Mouse (Mus musculus) hematopoietic stem cell, adult 5-6 weeks (primary cell): Measurements from ENCODE around the gene 1700025G04Rik. TPM values are rescaled to one million over a fixed set of nuclear protein-coding genes. Genes with fewer than 3 reads are reported as not detected.
A peak's percentile ranks its signal among the peaks of the same experiment; 100 is the strongest.

Experiments used
- ATAC-seq, 2 experiments: fragments of 125-278 bp in 1 of 2; replicated peaks in 1 of 2; 2 replicates each; pipeline ENCODE4 v1.8.0; 2016 to 2017; ENCODE audit warnings: inconsistent platforms in 2 of 2, mild to moderate bottlenecking in 2 of 2, moderate number of reproducible peaks in 2 of 2, low read depth in 1 of 2, moderate TSS enrichment in 1 of 2; ENCODE audit not compliant: low FRiP score in 2 of 2, poor library complexity in 2 of 2, severe bottlenecking in 2 of 2, insufficient read depth in 1 of 2, low TSS enrichment in 1 of 2
- total RNA-seq: library from RNA; stranded (forward); fragments of 172-1452, 232-1000 nt; gene quantifications from 2 replicates; pipeline ENCODE4 v1.2.3, GENCODE M21; 2017

1700025G04Rik gene
- 21.9 and 36.3 TPM in 2 replicates for total RNA-seq

DNA sequence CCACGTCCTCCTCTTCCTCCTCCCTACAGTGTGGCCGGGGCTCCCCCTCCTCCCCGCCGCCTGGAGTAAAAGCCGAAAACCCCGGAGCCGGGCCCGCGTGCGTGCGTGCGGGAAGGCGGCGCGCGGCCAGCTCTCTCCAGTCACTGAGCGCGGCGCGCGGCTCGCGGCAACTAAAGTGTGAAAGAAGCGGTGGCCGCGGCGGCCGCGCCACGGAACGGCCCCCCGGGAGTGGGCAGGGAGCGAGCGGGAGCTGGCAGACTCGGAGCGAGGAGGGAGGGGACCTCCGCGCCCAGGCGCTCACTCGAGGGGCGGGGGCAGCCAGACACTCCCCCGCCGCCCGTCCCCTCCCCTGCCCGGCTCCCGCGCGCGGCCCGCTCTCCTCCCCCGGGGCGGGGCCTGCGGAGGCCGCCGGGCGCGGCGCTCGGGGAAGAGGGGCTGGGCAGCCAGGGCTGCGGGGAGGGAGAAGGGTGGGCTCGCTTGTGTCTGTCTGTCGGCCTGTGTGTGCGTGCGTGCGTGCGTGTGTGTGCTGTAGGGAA, at the start of gene 1700025G04Rik:
1700025G04Rik (minus strand) TSS at position 108 of the 536 bp plus-strand sequence.
- peak; percentile 53 to 67 for ATAC-seq

DNA sequence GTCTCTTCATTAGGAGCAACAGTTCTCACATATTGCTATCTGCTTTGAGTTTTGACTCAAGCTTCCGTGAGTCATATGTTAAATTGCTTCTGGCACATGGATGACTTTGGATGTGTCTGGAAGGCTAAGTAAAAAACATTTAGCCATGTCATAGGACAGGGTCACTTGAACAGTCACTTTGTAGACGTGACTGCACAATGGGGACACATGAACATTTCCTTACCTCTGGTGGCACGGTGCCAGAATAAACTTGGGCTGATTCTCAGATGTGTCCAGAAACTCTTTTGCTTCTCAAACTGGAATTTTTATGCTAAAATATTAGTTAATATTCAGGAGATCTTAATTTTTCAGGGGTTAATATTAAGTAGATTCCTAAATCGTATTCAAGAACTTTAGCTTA, 49.6 kb upstream of the 1700025G04Rik start:
- no peak for ATAC-seq

DNA sequence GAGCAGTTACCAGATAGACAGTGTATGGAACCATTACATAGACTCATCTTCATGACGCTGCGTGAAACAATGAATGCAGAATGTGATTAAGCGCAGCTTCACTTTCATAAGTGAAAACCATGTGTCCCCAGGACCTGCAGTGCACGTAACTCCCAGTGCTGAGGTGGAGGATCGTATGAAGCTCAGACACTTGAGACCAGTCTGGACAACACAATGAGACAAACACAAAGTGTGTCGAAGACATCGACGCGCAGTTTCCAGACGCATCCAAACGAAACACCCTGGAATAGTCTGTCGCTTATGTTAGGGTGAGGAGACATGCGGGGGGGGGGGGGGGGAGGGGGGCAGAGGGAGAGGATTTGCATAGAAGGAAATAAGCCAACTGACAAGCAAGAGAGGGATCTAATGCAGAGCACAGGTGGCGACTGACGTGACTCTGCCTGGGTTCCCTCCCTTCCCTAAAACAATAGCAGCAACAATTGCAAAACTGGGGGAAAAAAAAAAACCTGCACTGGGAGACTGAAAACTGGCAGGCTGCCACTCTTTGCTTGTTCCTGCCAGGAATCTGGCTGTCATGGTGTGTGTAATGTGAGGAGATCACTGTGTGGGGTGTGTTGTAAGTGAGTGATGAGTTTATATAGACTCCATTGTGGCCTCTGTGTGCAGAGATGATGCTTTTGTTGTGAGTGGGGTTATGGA, 40.3 kb upstream of the 1700025G04Rik start:
- ATAC-seq = no peak

DNA sequence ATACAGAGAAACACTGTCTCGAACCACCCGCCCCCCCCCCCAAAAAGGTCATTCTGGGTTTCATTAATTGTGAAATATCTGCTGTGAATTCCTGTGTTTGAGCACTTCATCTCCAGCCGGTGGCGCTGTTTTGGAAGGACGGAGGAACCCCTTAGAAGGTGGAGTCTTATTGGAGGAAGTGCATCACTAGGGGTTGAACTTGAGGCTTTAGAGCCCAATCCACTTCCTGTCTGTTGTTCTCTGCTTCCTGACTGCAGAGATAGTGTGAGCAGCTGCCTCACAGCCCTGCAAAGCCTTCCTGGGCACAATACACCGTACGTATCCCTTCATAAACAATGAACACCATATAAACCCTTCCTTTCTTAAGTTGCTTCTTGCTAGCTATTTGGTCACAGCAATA, 35.5 kb upstream of the 1700025G04Rik start:
- ATAC-seq = no peak

DNA sequence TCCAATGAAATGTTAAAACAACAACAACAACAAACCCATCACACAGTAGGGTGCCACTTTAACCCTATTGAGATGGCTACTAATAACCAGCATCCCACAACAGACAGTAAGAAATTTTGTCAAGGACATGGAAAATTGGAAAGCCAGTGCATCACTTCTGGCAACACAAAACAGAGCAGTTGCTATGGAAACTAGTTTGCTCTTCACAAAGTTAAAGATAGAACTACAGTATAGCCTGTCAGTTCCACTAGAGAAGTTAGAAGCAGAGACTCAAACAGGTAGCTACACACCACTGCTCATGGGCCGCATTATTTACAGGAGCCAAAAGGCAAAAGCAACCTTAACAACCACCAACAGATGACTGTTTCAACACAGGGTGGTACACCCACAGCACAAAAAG, 20.2 kb upstream of the 1700025G04Rik start:
- no peak for ATAC-seq

DNA sequence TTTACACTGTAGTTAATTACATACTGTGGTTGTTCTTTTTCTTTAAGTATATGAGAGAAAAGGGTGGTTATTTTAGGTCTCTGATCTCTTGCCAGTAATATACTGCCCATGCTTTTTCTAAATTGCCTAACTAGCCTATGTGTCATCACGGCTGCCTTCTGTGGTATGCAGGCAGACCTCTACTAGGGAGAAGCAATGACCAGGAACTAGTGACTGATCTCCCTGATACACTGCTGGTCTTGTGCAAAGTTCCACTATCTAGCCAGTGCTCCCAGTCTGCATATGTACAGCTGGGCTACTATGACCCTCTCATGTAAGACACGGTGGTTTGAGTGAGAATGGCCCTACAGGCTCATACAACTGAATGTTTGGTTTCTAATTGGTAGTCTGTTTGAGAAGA, 16.2 kb upstream of the 1700025G04Rik start:
- no peak for ATAC-seq

DNA sequence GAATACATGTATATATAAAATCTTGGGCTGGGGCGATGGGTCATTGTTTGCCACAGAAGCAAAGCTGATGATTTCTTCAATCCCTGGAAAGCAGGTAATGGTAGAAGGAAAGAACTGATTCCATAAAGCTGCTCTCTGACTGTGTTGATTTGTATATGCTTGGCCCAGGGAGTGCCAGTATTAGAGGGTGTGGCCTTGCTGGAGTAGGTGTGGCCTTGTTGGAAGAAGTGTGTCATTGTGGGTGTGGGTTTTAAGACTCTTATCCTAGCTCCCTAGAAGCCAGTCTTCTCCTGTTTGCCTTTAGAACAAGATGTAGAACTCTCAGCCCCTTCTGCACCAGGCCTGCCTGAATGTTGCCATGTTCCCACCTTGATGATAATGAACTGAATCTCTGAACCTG, 15.3 kb upstream of the 1700025G04Rik start:
- no peak for ATAC-seq

DNA sequence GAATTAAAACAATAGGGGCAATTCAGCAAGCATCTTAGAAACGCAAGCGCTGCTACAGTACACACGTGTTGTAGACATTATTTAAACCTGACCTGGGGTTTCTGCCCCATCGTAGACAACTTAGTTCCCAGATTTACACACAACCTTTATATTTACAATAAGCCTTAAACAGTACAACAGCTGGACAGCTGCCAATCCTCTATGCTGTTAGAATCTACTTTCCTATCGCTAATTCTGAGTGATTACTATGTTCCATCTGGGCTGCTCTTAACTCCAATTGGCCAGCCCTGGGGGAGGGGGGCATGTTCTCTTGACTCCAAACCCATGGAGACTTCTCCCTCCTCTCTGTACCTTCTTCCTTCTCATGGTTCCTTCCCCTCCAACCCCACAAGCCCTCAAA, 11.8 kb upstream of the 1700025G04Rik start:
- ATAC-seq = no peak

DNA sequence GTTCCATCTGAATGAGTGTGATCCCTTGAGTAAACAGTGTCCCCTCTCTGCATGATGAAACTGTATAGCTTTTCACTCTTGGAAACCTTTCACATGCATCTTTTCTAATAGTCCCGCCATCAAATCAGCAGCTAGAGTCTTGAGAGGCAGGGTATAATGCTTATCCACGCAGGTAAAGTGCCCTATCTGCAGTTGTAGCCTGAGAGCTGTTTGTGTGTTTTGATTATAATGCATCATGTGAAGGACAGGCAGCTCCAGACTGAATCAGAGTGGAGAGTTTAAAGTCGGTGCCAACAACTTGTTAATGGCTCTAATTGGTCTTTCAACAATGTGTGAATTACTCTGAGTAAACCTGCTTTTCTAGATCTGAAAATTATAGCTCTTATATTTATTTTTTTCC, 6.1 kb upstream of the 1700025G04Rik start:
- no peak for ATAC-seq

DNA sequence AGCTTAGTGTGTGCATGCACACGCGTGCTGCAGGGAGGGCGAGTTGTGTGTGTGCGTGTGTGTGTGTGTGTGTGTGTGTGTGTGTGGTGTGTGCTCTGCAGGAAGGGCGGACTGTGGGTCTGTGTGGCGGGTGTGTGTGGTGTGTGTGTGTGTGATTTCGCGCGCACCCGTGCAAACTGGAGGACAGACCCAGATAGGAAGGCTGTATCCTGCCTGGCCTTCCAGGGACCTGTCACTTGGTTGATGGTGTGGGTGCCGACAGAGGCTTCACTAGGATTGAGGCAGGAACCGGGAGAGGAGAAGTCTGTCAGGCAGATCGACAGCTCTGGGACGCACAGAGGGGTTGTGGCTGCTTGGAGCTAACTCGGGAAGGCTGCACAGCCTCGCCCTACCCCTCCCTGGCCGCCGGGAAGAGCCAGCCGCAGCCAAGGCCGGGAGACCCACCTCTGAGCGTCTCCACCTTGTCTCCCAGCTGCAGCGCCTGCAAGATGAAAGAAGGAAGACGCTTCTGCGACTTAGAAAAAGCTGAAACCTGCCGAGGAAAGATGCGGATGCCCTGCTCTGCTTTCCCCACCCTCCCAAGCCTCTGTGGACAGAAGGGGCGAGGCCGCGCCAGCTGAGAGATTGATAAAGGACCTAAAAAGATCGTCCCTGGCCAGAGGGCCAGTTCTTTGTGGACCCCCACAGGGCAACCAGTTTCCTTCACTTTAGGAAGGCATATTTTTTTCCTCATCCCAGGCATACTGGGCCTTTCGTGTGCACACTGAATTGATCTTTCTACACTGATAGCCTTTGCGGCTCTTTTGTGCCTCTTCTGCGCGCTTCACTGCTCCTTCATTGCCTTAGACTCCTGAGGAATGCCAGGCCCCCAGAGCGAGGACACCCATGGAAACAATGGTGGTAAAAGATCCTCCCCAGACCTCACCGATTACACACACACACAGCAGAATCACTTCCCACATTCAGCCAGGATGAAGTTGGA, 930 bp upstream of the 1700025G04Rik start:
- peak; percentile 7 to 19; a peak in 1 of 4 replicates for ATAC-seq

DNA sequence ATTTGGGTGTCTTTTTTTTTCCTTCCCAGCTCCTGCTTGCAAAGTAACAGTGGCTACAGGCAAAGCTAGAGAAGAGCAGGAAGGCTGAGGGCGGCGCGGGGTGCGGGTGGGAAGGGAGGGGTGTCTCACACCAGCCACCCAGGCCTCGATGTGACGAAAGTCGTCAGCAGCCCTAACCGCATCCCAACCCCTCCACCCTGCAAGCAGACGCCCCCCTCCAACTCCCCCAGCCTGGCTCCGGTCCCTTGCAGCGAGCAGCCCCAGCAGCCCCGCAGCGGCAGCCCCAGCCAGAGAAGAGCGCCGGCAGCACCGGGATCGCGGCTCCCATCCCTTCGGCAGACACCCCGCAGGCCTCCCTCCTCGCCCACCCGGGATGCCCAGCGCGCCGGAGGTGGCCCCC, 399 bp downstream of the 1700025G04Rik start:
- 0 out of 4 replicates have a peak, but pooled peaks of 1 of the 2 experiments have one; percentile 6 for ATAC-seq

DNA sequence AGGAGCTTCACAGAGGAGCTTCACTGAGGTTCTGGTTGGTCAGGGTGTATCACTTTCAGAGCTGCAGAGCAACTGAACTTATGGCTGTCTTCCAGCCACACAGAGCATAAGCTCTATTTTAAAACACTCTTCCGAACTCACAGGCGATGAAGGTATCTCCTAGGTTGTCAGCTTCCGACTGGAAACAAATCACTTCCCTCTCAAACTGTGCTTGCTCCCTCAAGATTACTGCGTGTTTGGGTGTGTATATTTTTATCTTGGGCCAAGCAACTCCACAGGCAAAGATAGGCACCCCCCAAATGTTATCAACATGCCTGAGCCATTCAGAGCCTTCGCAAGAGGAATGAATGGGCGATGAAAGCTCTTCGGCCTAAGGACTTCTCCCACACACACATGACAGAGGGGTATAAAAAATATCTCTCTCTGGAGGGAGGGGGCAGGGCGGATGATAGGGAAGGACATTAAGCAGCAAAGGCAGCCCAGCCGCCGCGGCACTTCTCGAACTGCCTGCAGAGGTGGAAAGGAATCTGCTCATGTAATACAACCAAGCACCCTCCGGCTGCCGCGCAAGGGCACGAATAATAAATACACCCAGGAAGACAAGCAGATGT, 1.0 kb downstream of the 1700025G04Rik start:
- no peak for ATAC-seq

DNA sequence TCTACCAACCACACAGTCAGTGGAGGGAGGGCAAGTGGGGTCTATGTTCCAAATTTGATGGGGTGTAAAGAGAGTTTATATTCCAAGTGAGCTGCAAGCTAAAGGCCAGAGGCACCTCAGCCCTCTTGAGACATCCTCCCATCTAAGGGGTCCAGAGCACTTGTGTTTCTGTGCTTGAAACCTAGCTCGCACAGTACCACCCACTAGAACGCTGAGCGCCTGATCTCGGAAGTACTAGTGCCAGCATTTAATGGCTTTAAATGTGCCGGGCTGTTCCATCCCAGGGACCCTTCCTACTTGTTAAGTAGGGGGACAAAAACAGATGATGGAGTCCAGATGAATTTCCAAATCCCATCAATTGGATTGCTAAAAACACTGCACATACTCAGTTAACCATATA, 1.9 kb downstream of the 1700025G04Rik start:
- ATAC-seq = no peak

DNA sequence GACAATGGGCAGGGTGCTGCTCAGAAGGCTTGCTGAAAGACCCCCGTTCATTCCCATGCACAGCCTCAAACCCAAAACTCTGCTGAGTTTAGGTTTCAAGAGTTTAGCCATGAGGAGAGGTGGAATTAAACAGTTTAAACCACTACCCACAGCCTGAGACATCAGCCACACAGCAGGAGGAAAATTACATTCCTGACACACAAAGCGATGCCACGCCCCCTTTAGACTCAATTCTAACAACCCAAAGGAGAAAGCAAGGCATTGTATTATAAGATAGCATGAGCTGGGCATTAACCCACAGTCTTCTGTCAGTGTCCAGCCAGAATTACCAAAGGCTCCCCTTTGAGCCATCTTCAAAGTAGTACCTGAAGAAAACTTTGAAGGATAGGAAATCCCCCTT, 3.0 kb downstream of the 1700025G04Rik start:
- ATAC-seq = no peak

DNA sequence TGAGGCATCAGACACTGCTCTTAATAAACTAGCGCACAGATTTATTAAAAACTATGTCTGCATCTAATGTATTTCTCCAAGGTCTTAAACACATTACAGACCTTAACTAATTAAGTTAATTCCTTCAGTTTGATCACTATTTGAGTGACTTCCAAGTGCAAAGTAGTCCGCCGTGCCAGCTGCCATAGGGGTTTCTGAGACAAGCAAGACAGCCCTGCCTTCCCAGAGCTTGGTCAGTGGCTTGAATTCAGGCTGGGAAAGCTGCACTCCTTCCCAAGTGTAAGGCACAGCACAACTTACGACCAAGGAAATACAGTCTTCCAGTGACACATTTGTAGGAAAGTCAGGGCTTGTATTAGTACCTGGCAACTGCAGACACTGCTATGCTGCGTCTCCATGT, 4.4 kb downstream of the 1700025G04Rik start:
- no peak for ATAC-seq

DNA sequence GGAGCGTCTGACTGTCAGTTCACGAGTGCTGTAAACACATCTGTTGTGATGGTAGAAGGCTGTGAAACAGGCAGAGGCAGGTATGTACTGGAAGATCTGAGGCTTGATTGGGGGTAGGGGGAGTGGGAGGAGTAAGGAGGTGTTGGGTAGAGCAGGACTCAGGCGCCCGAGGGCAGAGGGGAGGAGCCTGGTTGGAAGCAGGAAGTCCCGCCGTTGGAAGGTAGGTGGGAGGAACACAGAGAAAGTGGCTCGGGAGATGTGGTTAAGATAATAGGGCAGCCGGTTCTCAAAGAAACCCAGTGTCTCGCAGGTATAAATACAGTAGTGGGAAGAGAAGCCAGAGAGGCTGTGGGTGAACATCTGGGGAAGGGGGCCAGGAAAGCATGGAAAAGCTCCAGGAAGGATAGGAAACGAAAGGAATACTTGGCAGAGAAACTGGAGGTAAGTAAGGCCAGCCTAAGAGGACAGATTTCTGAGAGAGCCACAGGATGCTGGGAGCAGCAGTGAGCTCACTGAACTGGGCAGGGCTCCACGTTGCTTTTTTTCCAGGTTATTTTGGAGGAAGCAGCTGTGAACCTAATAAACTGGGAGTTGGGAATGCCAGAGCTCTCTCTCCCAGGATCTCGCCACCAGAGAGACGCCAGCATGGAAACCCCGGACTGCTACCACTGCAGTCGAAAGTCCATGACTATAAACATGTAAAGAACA, 5.1 kb downstream of the 1700025G04Rik start:
- ATAC-seq = peak; percentile 89 to 92
